Mouse (Mus musculus) urinary bladder, adult 18-20 months (tissue): Measurements from ENCODE around the gene Vmn1r62.
"Not testable (repeated sequence)": the region's sequence is repeated elsewhere in the genome, so short reads cannot be mapped to it uniquely, and the experiment has no call there.

Source experiments
- DNase-seq, 2 experiments: peaks; one replicate each; pipeline ENCODE4 v3.0.0; 2022; ENCODE audit warnings: low spot score in 2 of 2, mixed read lengths in 2 of 2

Vmn1r62 gene

GRCm38 (mm10) chr7:5673331-5673730 lies at the start of gene Vmn1r62:
TSS of gene Vmn1r62 (plus strand) at chr7:5673631.
- DNase-seq = not testable (repeated sequence)
